Mouse (Mus musculus): ENCODE measurements at regions not wholly inside any gene's neighbourhood (a gene's known extent, or its start where the extent isn't known, plus 50 kb on each side); places are given as distances from the start of the nearest gene placed in this dataset.

- Histone ChIP-seq H3K4me2 (no peak overlapping the region), H3K9me3 (no peaks in the 10 kb centered on the region), H3K27me3 (replicated peaks) (no peaks in the 10 kb centered on the region), H3K36me3 (replicated peaks) (no peaks in the 10 kb centered on the region), H3K4me3 (no peak overlapping the region), H3K9ac (no peak overlapping the region), H3K27ac (no peak overlapping the region), H3K4me1 (peaks cover 8% of the 10 kb centered on the region; the same call in 1 of the 2 replicates)
- ATAC-seq (replicated peaks) = no peak
- 91% methylated on average over 4 of the region's 4 CpGs for WGBS
Measured at GRCm38 (mm10) chr3:149171766-149172165, 181.4 kb upstream of the Adgrl2 start.

DNA sequence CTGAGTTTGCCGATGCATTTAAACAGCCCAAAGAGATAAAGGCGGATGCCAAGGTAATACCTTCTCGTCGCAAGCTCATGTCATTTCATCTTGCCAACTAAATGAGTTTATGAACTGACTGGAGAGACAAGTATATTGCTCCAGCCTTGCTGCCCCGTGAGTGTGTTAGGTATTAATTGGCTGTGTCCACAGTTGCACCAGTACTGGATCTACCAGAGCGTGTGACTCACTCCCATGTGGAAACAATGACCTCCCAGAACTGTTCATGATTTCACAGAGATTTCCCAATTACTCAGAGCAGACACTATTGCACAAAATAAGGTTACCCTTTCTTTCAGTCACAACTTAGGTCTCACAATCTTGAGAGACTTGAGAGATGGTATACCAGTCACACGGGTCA is 179.8 kb upstream of the Adgrl2 start:
- H3K4me1 ChIP-seq = 0 out of 2 replicates have a peak, but pooled peaks cover 5% of the 10 kb centered on the region
- no peak overlapping the region for H3K27ac ChIP-seq
- H3K9me3 ChIP-seq = no peaks in the 10 kb centered on the region
- no peak overlapping the region for H3K9ac ChIP-seq
- no peak overlapping the region for H3K4me3 ChIP-seq
- H3K36me3 ChIP-seq (replicated peaks) = no peaks in the 10 kb centered on the region
- ATAC-seq (replicated peaks) = no peak
- H3K27me3 ChIP-seq (replicated peaks) = no peaks in the 10 kb centered on the region
- 84% methylated on average over 7 of the region's 7 CpGs for WGBS
- no peak overlapping the region for H3K4me2 ChIP-seq

- 73% methylated on average over 12 of the region's 12 CpGs for WGBS
- H3K27me3 ChIP-seq (replicated peaks) = no peaks in the 10 kb centered on the region
- H3K9ac ChIP-seq = no peak overlapping the region
- ATAC-seq (replicated peaks) = no peak
- H3K27ac ChIP-seq = no peak overlapping the region
- no peaks in the 10 kb centered on the region for H3K4me1 ChIP-seq
- H3K9me3 ChIP-seq = no peaks in the 10 kb centered on the region
- no peak overlapping the region for H3K4me2 ChIP-seq
- H3K36me3 ChIP-seq (replicated peaks) = no peaks in the 10 kb centered on the region
- no peak overlapping the region for H3K4me3 ChIP-seq
Measured at GRCm38 (mm10) chr3:149169442-149169841, 179.1 kb upstream of the Adgrl2 start.

GRCm38 (mm10) chr3:149167997-149168396 is 177.6 kb upstream of the Adgrl2 start:
- no peak overlapping the region for H3K4me2 ChIP-seq
- H3K4me1 ChIP-seq = no peaks in the 10 kb centered on the region
- ATAC-seq (replicated peaks) = no peak
- H3K27me3 ChIP-seq (replicated peaks) = no peaks in the 10 kb centered on the region
- no peaks in the 10 kb centered on the region for H3K9me3 ChIP-seq
- no peak overlapping the region for H3K4me3 ChIP-seq
- H3K9ac ChIP-seq = no peak overlapping the region
- H3K27ac ChIP-seq = no peak overlapping the region
- WGBS = 60% methylated on average over 3 of the region's 3 CpGs
- no peaks in the 10 kb centered on the region for H3K36me3 ChIP-seq (replicated peaks)

DNA sequence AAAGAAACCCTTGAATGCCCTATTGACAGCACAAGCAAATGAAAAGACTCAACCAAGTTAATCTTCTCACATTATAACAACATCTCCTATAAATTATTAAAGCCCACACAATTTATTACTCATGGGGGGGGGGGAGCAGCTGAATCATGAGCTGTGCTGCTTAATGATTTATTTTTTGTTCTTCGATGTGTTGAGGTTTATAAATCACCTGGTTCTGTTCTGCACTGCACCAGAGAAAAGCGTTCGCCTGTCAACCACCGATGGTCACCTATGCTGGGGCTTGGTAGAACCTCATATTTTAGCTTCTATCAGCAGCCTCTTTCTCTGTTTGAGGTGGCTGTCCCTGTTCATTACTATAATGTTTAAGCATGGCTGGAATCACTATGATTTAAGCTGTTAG is 174.4 kb upstream of the Adgrl2 start:
- Histone ChIP-seq H3K9ac (no peak overlapping the region), H3K36me3 (replicated peaks) (no peaks in the 10 kb centered on the region), H3K4me3 (no peak overlapping the region), H3K27ac (no peak overlapping the region), H3K9me3 (no peaks in the 10 kb centered on the region), H3K4me1 (no peaks in the 10 kb centered on the region), H3K4me2 (no peak overlapping the region), H3K27me3 (replicated peaks) (no peaks in the 10 kb centered on the region)
- ATAC-seq (replicated peaks) = no peak
- 82% methylated on average over 4 of the region's 4 CpGs for WGBS

- no peaks in the 10 kb centered on the region for H3K9me3 ChIP-seq
Measured at GRCm38 (mm10) chr3:149163591-149163990, 173.2 kb upstream of the Adgrl2 start.

GRCm38 (mm10) chr3:149160833-149161232 is 170.5 kb upstream of the Adgrl2 start:
- H3K4me3 ChIP-seq = no peak overlapping the region
- no peaks in the 10 kb centered on the region for H3K9me3 ChIP-seq
- H3K36me3 ChIP-seq (replicated peaks) = no peaks in the 10 kb centered on the region
- WGBS = 93% methylated on average over 11 of the region's 11 CpGs
- H3K27ac ChIP-seq = no peak overlapping the region
- ATAC-seq (replicated peaks) = no peak
- H3K4me2 ChIP-seq = no peak overlapping the region
- H3K4me1 ChIP-seq = no peaks in the 10 kb centered on the region
- no peak overlapping the region for H3K9ac ChIP-seq
- H3K27me3 ChIP-seq (replicated peaks) = no peaks in the 10 kb centered on the region

More at GRCm38 (mm10) chr3:149163591-149163990, 173.2 kb upstream of the Adgrl2 start:
- Histone ChIP-seq H3K27ac (no peak overlapping the region), H3K9ac (no peak overlapping the region), H3K36me3 (replicated peaks) (no peaks in the 10 kb centered on the region), H3K4me1 (no peaks in the 10 kb centered on the region), H3K4me2 (no peak overlapping the region), H3K4me3 (no peak overlapping the region), H3K27me3 (replicated peaks) (no peaks in the 10 kb centered on the region)
- no peak for ATAC-seq (replicated peaks)
- WGBS = 89% methylated on average over 6 of the region's 6 CpGs

DNA sequence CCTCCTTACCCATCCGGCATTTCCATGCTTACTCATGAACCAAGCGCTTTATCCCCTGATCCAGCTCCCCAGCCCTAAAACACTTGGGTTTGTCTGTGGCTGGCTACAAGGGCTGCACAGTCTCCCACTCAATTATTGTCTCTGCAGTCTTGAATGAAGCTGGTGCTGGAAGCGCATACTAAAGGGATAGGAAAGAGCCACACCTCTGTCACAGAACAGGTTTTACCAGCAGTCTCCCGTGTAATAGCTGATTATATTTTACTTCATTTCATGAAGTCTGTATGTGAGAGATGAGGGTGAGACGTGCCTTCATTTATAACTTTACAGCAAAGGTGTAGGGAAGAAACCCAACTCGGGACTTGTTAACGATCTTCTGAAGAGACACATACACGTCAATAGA is 167.0 kb upstream of the Adgrl2 start:
- 89% methylated on average over 8 of the region's 8 CpGs for WGBS
- Histone ChIP-seq H3K4me1 (no peaks in the 10 kb centered on the region), H3K9me3 (no peaks in the 10 kb centered on the region), H3K36me3 (replicated peaks) (no peaks in the 10 kb centered on the region), H3K27me3 (replicated peaks) (no peaks in the 10 kb centered on the region), H3K4me3 (no peak overlapping the region), H3K27ac (no peak overlapping the region), H3K4me2 (no peak overlapping the region), H3K9ac (no peak overlapping the region)
- no peak for ATAC-seq (replicated peaks)

GRCm38 (mm10) chr3:149152312-149152711 is 162.0 kb upstream of the Adgrl2 start:
- no peak overlapping the region for H3K27ac ChIP-seq
- H3K4me1 ChIP-seq = no peaks in the 10 kb centered on the region
- no peaks in the 10 kb centered on the region for H3K9me3 ChIP-seq
- H3K4me3 ChIP-seq = no peak overlapping the region
- no peaks in the 10 kb centered on the region for H3K36me3 ChIP-seq (replicated peaks)
- no peak for ATAC-seq (replicated peaks)
- WGBS = 77% methylated on average over 4 of the region's 4 CpGs
- no peaks in the 10 kb centered on the region for H3K27me3 ChIP-seq (replicated peaks)
- H3K9ac ChIP-seq = no peak overlapping the region
- H3K4me2 ChIP-seq = no peak overlapping the region

GRCm38 (mm10) chr3:149150796-149151195 is 160.4 kb upstream of the Adgrl2 start:
- H3K27me3 ChIP-seq (replicated peaks) = no peaks in the 10 kb centered on the region
- no peak for ATAC-seq (replicated peaks)
- no peaks in the 10 kb centered on the region for H3K36me3 ChIP-seq (replicated peaks)
- H3K4me3 ChIP-seq = no peak overlapping the region
- no peaks in the 10 kb centered on the region for H3K4me1 ChIP-seq
- no peak overlapping the region for H3K9ac ChIP-seq
- no peak overlapping the region for H3K27ac ChIP-seq
- no peak overlapping the region for H3K4me2 ChIP-seq
- 90% methylated on average over 3 of the region's 3 CpGs for WGBS
- H3K9me3 ChIP-seq = no peaks in the 10 kb centered on the region

DNA sequence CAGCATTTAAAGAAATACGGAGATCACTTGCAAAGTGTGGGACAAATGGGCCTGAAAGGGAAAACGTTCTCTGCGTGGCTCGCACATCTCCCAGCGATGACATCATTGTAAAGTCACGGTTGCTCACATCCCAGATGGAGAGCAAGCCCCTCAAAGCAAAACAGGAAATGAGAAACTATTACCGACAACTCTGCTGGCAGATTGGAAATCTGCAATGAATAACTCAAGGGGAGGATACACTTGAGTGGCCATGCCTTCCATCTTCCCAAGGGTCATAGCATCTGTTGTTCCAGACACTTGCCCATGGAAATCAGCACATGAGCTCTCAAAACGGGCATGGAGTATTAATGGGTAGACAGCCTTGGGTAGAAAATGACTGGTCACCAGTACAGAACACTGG is 158.3 kb upstream of the Adgrl2 start:
- no peaks in the 10 kb centered on the region for H3K36me3 ChIP-seq (replicated peaks)
- no peaks in the 10 kb centered on the region for H3K9me3 ChIP-seq
- WGBS = 82% methylated on average over 8 of the region's 8 CpGs
- H3K4me3 ChIP-seq = no peak overlapping the region
- no peak overlapping the region for H3K27ac ChIP-seq
- H3K9ac ChIP-seq = no peak overlapping the region
- no peak for ATAC-seq (replicated peaks)
- no peak overlapping the region for H3K4me2 ChIP-seq
- H3K4me1 ChIP-seq = no peaks in the 10 kb centered on the region
- no peaks in the 10 kb centered on the region for H3K27me3 ChIP-seq (replicated peaks)

DNA sequence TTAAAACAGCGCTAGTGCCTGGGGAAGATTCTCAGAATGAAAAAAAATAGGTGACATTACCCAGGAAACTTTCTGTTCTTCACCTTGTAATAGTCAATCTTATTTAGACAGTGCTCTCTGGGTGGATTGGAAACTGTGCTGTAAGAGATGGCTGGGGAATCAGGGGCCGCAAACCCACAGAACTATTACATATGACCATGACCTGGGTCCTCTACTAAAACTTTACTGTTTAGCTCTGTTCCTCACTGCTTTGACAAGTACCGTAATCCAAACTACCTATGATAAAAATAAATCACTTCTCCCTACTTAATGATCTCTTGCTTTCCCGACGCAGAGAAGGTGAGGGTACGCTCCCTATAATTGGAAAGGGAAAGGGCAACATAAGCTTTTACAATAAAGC is 157.6 kb upstream of the Adgrl2 start:
- no peaks in the 10 kb centered on the region for H3K27me3 ChIP-seq (replicated peaks)
- no peak overlapping the region for H3K27ac ChIP-seq
- no peak overlapping the region for H3K4me3 ChIP-seq
- no peak overlapping the region for H3K9ac ChIP-seq
- no peaks in the 10 kb centered on the region for H3K36me3 ChIP-seq (replicated peaks)
- H3K4me1 ChIP-seq = no peaks in the 10 kb centered on the region
- H3K4me2 ChIP-seq = no peak overlapping the region
- no peaks in the 10 kb centered on the region for H3K9me3 ChIP-seq
- ATAC-seq (replicated peaks) = no peak
- 93% methylated on average over 6 of the region's 6 CpGs for WGBS

GRCm38 (mm10) chr3:149146673-149147072 is 156.3 kb upstream of the Adgrl2 start:
- no peak for ATAC-seq (replicated peaks)
- 67% methylated on average over 9 of the region's 9 CpGs for WGBS

GRCm38 (mm10) chr3:149140461-149140860 is 150.1 kb upstream of the Adgrl2 start:
- no peaks in the 10 kb centered on the region for H3K9me3 ChIP-seq
- no peak overlapping the region for H3K4me3 ChIP-seq
- no peak overlapping the region for H3K4me2 ChIP-seq
- no peaks in the 10 kb centered on the region for H3K27me3 ChIP-seq (replicated peaks)
- WGBS = 91% methylated on average over 3 of the region's 3 CpGs
- no peak overlapping the region for H3K27ac ChIP-seq
- no peak for ATAC-seq (replicated peaks)
- H3K9ac ChIP-seq = no peak overlapping the region
- no peaks in the 10 kb centered on the region for H3K4me1 ChIP-seq
- H3K36me3 ChIP-seq (replicated peaks) = no peaks in the 10 kb centered on the region

More at GRCm38 (mm10) chr3:149146673-149147072, 156.3 kb upstream of the Adgrl2 start:
- Histone ChIP-seq H3K4me1 (no peaks in the 10 kb centered on the region), H3K27ac (no peak overlapping the region), H3K9me3 (no peaks in the 10 kb centered on the region), H3K36me3 (replicated peaks) (no peaks in the 10 kb centered on the region), H3K27me3 (replicated peaks) (no peaks in the 10 kb centered on the region), H3K9ac (no peak overlapping the region), H3K4me3 (no peak overlapping the region), H3K4me2 (no peak overlapping the region)

All from midbrain, embryonic 15.5 days (tissue).